Mouse (Mus musculus): Measurements from ENCODE around the gene Dpt. TPM values are rescaled to one million over a fixed set of nuclear protein-coding genes. Genes with fewer than 3 reads are reported as not detected.

Dpt gene
- polyA plus RNA-seq (2014; fragmentation: Illumina TruSeq; extraction: RNeasy Lipid Tissue Mini Kit (QIAGEN cat#74804); ENCODE audit: low read depth, low replicate concordance), result 199 TPM

DNA sequence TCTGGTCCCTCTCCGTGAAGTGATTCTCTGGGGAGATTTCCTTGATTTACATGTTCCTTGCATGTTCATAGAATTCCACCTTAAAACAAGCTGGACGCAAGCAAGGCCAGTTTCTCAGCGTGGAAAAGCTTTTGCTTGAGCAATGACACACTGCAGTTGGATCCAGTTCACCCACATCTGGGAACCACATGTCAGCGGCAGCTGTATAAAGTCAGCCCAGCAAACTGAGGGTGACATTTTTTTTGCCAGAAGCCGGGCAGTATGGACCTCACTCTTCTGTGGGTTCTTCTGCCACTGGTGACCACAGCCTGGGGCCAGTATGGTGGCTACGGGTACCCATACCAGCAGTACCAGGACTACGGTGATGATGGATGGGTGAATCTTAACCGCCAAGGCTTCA, at the start of gene Dpt:
Dpt (plus strand) TSS at position 174 of the 400 bp plus-strand sequence.

Other genes starting within 250 kb of the Dpt start
- gene Xcl1, start 138.9 kb downstream of the Dpt start, polyA plus RNA-seq (2014; fragmentation: Illumina TruSeq; extraction: RNeasy Lipid Tissue Mini Kit (QIAGEN cat#74804); ENCODE audit: low read depth, low replicate concordance), result 1.1 TPM

Data from adipose tissue, adult 10 weeks (tissue).